Mouse (Mus musculus) cerebellum, adult 2 months (tissue): ENCODE results near the gene P3h1. TPM values are rescaled to one million over a fixed set of nuclear protein-coding genes. Genes with fewer than 3 reads are reported as not detected.
A peak's percentile ranks its signal among the peaks of the same experiment; 100 is the strongest.

Experiments used
- DNase-seq, 2 experiments: peaks; one replicate each; pipeline ENCODE4 v3.0.0; 2021
- H3K27ac ChIP-seq: fragments of 200-500 bp; 2 replicates; pipeline ENCODE4 v1.5.1; 2012; ENCODE audit warnings: low read length, control low read depth, inconsistent platforms; ENCODE audit not compliant: insufficient read depth
- H3K27me3 ChIP-seq: fragments of 200-500 bp; 2 replicates; pipeline ENCODE4 v1.6.1; 2012; ENCODE audit warnings: inconsistent platforms, mild to moderate bottlenecking, low read length, moderate library complexity; ENCODE audit not compliant: control insufficient read depth, insufficient read depth
- H3K4me1 ChIP-seq: fragments of 200-500 bp; 2 replicates; pipeline ENCODE4 v1.6.1; 2011; ENCODE audit warnings: low read length; ENCODE audit not compliant: control insufficient read depth, insufficient read depth
- H3K4me3 ChIP-seq: fragments of 200-500 bp; replicated peaks from 2 replicates; pipeline ENCODE3; 2011; ENCODE audit warnings: mild to moderate bottlenecking, low read depth, low read length, control low read depth; ENCODE audit not compliant: insufficient read depth
- CTCF ChIP-seq: fragments of 200-500 bp; IDR thresholded peaks from 2 replicates; pipeline ENCODE4 v1.5.1; 2011; ENCODE audit warnings: low read depth, mild to moderate bottlenecking, control low read depth, low read length, moderate library complexity, borderline replicate concordance; ENCODE audit not compliant: insufficient read depth
- POLR2A ChIP-seq: fragments of 200-500 bp; IDR thresholded peaks from 2 replicates; pipeline ENCODE4 v1.6.1; 2011; ENCODE audit warnings: low read length, control low read depth, borderline replicate concordance; ENCODE audit not compliant: insufficient read depth
- WGBS: fragments of 180-500 bp; shearing (Covaris S2); methylation state at CpG from one replicate; pipeline ENCODE4 v1.1.7; 2018; 5-methylcytosine and 5-hydroxymethylcytosine counted together
- polyA plus RNA-seq: library from polyadenylated mRNA; depleted of rRNA; stranded (reverse); fragments of >200 nt; gene quantifications from 2 replicates; pipeline ENCODE4 v1.2.3, GENCODE M21; 2012

The P3h1 gene
- polyA plus RNA-seq, 1 experiment: 12.3 TPM

GRCm38 (mm10) chr4:119239181-119239682, 6.5 kb downstream of the P3h1 start:
- TF ChIP-seq POLR2A (no peak), CTCF (peak; percentile 71; the same call in 1 of the 2 replicates)
- 33% methylated on average over 12 of the region's 12 CpGs for WGBS
- no peaks in the 10 kb centered on the region for H3K4me1 ChIP-seq
- DNase-seq: peak in 1 of 2 experiments; percentile 39
- no peaks in the 10 kb centered on the region for H3K27me3 ChIP-seq
- no peak overlapping the region for H3K4me3 ChIP-seq
- H3K27ac ChIP-seq: no peak overlapping the region

GRCm38 (mm10) chr4:119241664-119242063, 8.9 kb downstream of the P3h1 start:
- DNase-seq: no peak
- Histone ChIP-seq H3K27me3 (no peaks in the 10 kb centered on the region), H3K4me3 (no peak overlapping the region), H3K4me1 (peaks cover 14% of the 10 kb centered on the region), H3K27ac (no peak overlapping the region)
- TF ChIP-seq CTCF (no peak), POLR2A (no peak)
- WGBS: 77% methylated on average over 14 of the region's 14 CpGs

DNA sequence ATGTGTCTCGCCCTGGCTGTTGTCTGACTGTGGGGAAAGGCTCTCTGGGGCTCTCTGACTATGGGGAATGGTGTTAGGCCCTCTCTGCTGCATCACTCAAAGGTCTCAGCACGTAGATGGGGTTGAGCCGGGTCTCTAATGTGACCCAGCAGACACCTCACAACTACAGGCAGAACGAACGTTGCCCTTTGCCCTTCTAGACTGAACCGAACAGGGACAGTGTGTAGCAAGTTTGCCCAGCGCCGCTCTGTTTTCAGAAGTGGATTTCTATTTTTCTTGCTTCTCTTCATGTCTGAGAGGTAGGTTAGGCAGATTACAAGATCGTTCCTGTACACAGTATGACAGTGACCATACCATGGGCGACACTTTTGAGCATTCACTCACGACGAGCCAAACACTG, 9.9 kb downstream of the P3h1 start:
- Histone ChIP-seq H3K27me3 (no peaks in the 10 kb centered on the region), H3K4me1 (peaks cover 15% of the 10 kb centered on the region), H3K4me3 (no peak overlapping the region), H3K27ac (no peak overlapping the region)
- TF ChIP-seq POLR2A (no peak), CTCF (no peak)
- no peak for DNase-seq
- WGBS: 95% methylated on average over 12 of the region's 12 CpGs

DNA sequence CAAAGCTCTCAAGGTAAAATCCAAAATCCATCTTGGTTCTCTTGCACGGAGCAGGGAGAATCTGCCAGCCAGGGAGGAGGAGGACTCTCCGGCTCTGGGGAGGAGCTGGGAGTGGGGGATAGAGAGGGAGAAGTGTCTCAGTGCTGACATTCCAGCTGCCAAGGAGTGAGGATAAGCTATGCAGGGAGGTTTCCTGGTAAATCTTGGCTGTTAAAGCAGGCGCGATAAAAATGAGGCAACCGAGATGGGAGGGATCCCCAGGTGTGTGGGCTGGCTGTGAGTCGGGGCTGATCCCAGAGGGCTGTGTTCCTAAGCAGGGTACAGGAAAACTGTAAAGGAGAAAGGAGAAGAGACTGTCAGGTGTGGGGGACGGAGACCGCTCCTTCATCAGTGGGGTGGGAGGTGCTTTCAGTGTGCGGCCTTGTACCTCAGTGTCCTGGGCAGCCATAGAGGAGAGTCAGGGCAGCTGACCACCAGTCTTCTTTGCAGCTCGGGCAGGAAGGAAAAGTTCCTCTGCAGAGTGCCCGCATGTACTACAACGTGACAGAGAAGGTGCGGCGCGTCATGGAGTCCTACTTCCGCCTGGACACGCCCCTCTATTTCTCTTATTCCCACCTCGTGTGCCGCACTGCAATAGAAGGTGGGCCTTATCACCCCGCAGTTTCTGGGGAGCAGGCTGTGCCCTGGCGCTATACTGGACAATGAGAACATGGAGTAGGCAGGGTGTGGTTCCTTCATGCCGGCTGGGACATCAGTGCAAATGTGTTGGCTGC, 11.9 kb downstream of the P3h1 start:
- Histone ChIP-seq H3K4me1 (peaks cover 19% of the 10 kb centered on the region), H3K27ac (no peak overlapping the region), H3K27me3 (no peaks in the 10 kb centered on the region), H3K4me3 (no peak overlapping the region)
- TF ChIP-seq POLR2A (no peak), CTCF (no peak)
- 73% methylated on average over 22 of the region's 22 CpGs for WGBS
- no peak for DNase-seq

GRCm38 (mm10) chr4:119245556-119245955, 12.8 kb downstream of the P3h1 start:
- TF ChIP-seq POLR2A (no peak), CTCF (no peak)
- peak; percentile 44 to 52 for DNase-seq
- H3K27me3 ChIP-seq: no peaks in the 10 kb centered on the region
- H3K4me3 ChIP-seq: no peak overlapping the region
- no peak overlapping the region for H3K27ac ChIP-seq
- WGBS: 20% methylated on average over 7 of the region's 7 CpGs
- H3K4me1 ChIP-seq: peaks cover 19% of the 10 kb centered on the region

DNA sequence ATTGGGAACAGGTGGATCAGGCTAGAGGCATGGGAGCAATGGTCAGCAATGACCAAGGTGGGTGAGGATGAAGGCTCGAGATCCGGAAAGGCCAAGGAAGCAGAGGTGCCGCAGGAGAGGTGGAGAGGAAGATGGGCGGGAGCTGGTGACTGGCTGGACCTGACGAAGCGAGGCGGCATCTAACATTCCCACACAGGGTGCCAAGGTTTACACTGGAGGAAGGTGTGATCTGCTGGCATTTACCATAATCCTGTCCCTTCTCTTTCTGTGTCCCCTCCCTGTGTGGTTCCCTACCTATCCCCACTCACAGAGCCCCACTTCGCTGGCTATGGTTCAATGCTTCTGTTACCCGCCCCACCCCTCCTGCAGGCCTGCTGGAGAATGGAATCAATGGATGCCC, 13.2 kb downstream of the P3h1 start:
- DNase-seq: no peak
- Histone ChIP-seq H3K4me1 (peaks cover 19% of the 10 kb centered on the region), H3K4me3 (no peak overlapping the region), H3K27ac (no peak overlapping the region), H3K27me3 (no peaks in the 10 kb centered on the region)
- TF ChIP-seq POLR2A (no peak), CTCF (no peak)
- 45% methylated on average over 9 of the region's 9 CpGs for WGBS

DNA sequence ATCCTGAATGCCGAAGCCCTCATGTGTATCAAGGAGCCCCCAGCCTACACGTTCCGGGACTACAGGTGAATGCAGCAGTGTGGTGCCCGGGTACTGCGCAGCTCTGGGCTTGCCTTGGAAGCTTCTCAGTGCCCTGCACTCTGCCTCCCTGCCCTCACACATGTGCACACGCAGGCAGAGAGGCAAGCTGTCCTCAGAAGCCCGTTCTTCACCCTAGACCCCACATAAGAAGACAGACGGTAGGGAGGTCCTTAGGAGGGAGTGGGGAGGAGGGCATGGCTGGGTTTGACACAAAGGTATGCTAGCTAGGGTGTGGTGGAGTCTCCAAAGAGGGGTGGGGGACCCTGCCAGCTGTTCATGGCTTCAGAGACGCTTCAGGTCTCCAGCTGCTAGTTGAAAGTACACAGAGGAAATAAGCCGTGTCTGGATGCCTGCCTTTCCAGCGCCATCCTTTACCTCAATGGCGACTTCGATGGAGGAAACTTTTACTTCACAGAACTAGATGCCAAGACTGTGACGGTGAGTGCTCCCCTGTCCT, 14.0 kb downstream of the P3h1 start:
- DNase-seq: no peak
- TF ChIP-seq CTCF (no peak), POLR2A (no peak)
- WGBS: 76% methylated on average over 14 of the region's 14 CpGs
- H3K4me3 ChIP-seq: no peak overlapping the region
- H3K27ac ChIP-seq: no peak overlapping the region
- no peaks in the 10 kb centered on the region for H3K27me3 ChIP-seq
- H3K4me1 ChIP-seq: peaks cover 19% of the 10 kb centered on the region
